Mouse (Mus musculus) midbrain, postnatal 0 days (tissue): ENCODE measurements around the gene Ttc17. TPM values are rescaled to one million over a fixed set of nuclear protein-coding genes. Genes with fewer than 3 reads are reported as not detected.

Experiments
- ATAC-seq: fragments of 200-750 bp; cut with Nextera tagmentation; 2 replicates; pipeline ENCODE4 v1.8.0; 2017; ENCODE audit warnings: moderate number of reproducible peaks, mild to moderate bottlenecking, moderate TSS enrichment, moderate library complexity; ENCODE audit not compliant: low FRiP score
- DNase-seq: peaks from one replicate; pipeline ENCODE4 v3.0.0-alpha.2; 2015; ENCODE audit warnings: low spot score
- H3K27ac ChIP-seq: fragments of 300-500 bp; sonication (generic); 2 replicates; pipeline ENCODE4 v1.5.1; 2014; ENCODE audit warnings: low read depth, mild to moderate bottlenecking, low read length, mixed read lengths
- H3K27me3 ChIP-seq: fragments of 300-500 bp; sonication (generic); 2 replicates; pipeline ENCODE4 v1.6.1; 2014; ENCODE audit warnings: low read length, control low read depth, mixed read lengths; ENCODE audit not compliant: insufficient read depth
- H3K36me3 ChIP-seq: fragments of 300-500 bp; sonication (generic); 2 replicates; pipeline ENCODE4 v1.6.1; 2014; ENCODE audit warnings: low read length, control low read depth, mixed read lengths; ENCODE audit not compliant: insufficient read depth
- H3K4me1 ChIP-seq: fragments of 300-500 bp; sonication (generic); 2 replicates; pipeline ENCODE4 v1.6.1; 2014; ENCODE audit warnings: mild to moderate bottlenecking, control low read depth, antibody characterized with exemption, low read length, mixed read lengths; ENCODE audit not compliant: insufficient read depth
- H3K4me2 ChIP-seq: fragments of 300-500 bp; sonication (generic); 2 replicates; pipeline ENCODE4 v1.6.1; 2014; ENCODE audit warnings: low read depth, mild to moderate bottlenecking, low read length, mixed read lengths; ENCODE audit not compliant: poor library complexity, severe bottlenecking
- H3K4me3 ChIP-seq: fragments of 300-500 bp; sonication (generic); 2 replicates; pipeline ENCODE4 v1.5.1; 2014; ENCODE audit warnings: low read depth, mild to moderate bottlenecking, low read length, moderate library complexity
- H3K9ac ChIP-seq: fragments of 300-500 bp; sonication (generic); replicated peaks from 2 replicates; pipeline ENCODE4 v1.6.1; 2014; ENCODE audit warnings: mild to moderate bottlenecking, low read length, moderate library complexity, mixed read lengths; ENCODE audit not compliant: poor library complexity, severe bottlenecking
- H3K9me3 ChIP-seq: fragments of 300-500 bp; sonication (generic); 2 replicates; pipeline ENCODE4 v1.6.1; 2016; ENCODE audit warnings: low read length, control low read depth
- CTCF ChIP-seq: IDR thresholded peaks from 2 replicates; pipeline ENCODE4 v1.5.1; 2016; ENCODE audit warnings: antibody characterized with exemption, mild to moderate bottlenecking
- WGBS: fragments of 180-500 bp; shearing (Covaris S2); extraction: QIAGEN DNeasy Blood & Tissue Kit; methylation state at CpG from one replicate; pipeline ENCODE4 v1.1.7; 2014; 5-methylcytosine and 5-hydroxymethylcytosine counted together
- polyA plus RNA-seq: library from polyadenylated mRNA; unstranded; fragments of >200 nt; fragmentation: Nextera tagmentation; extraction: Ambion mirVana; gene quantifications from 2 replicates; pipeline ENCODE4 v1.2.1, GENCODE M21; 2015
- total RNA-seq: library from RNA; depleted of rRNA; stranded (reverse); fragments of >200 nt; gene quantifications from 2 replicates; pipeline ENCODE4 v1.2.3, GENCODE M21; 2014

The Ttc17 gene
- total and polyA plus RNA-seq, 2 experiments from 2014 or later: 20.2 to 24.3 TPM

DNA sequence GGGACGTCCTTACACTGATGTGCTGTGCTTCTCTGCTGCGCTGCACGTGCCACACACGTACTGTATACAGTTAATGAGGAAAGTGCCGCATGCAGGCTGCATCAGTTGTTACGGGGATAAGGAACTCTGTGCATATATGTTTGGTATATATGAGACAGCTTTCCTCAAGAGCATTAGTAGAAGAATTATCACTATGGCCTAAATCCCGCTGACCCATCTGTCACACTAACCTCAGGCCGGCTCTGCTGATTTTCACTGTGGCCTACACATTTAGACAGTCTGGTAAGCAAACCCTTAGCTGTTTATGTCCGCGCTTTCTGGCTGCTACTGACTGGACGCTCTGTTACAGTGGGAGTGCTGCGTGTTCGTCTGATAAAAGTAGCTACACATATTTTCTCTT, 77.2 kb downstream of the Ttc17 start:
- TF ChIP-seq CTCF: no peak
- no peak overlapping the region for H3K4me2 ChIP-seq
- no peaks in the 10 kb centered on the region for H3K9me3 ChIP-seq
- H3K36me3 ChIP-seq: peaks cover 56% of the 10 kb centered on the region
- 97% methylated on average over 13 of the region's 13 CpGs for WGBS
- ATAC-seq (no peak), DNase-seq (no peak)
- no peaks in the 10 kb centered on the region for H3K27me3 ChIP-seq
- no peaks in the 10 kb centered on the region for H3K4me1 ChIP-seq
- no peak overlapping the region for H3K27ac ChIP-seq
- H3K9ac ChIP-seq: no peak overlapping the region
- no peak overlapping the region for H3K4me3 ChIP-seq

DNA sequence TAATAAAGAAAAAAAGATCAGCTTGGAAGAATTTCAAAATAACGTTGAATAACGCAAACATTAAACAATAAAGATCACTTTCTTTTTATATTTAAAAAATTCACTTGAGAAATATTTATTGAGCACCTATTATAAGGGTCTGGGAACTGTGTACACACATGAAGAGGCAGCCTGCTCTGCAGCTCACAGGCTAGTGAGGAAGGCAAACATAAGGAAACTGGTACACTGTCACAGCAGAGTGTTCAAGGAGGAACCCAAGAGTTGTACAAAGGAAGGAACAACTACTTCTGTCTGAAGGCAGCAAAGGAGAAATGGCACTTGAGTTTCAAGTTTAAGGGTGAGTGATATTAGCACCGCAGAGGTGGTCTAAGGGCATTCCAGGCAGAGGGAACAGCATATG, 78.7 kb downstream of the Ttc17 start:
- Histone ChIP-seq H3K4me3 (no peak overlapping the region), H3K4me1 (no peaks in the 10 kb centered on the region), H3K27ac (no peak overlapping the region), H3K4me2 (no peak overlapping the region), H3K9ac (no peak overlapping the region), H3K9me3 (no peaks in the 10 kb centered on the region), H3K36me3 (peaks cover 66% of the 10 kb centered on the region), H3K27me3 (no peaks in the 10 kb centered on the region)
- DNase-seq (no peak), ATAC-seq (no peak)
- TF ChIP-seq CTCF: no peak
- WGBS: over 99% methylated on average over 3 of the region's 3 CpGs

DNA sequence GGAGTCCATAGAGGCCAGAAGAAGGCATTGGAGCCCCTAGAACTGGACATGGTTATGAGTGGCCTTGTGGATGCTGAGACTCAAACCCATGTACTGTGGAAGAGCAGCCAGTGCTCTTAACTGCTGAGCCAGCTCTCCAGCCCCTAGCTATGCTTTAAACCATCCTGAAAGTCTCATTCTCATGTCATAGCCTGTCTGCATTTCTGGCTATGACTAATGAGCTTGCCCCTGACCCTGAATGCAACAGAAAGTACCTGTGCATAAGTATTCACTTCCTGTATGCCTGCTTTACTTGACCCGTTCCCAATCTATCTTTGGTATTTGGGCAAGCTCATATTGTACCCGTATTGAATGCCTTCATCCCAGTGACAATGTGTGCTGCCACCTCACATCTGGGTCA, 86.7 kb downstream of the Ttc17 start:
- TF ChIP-seq CTCF: no peak
- WGBS: 91% methylated on average over 2 of the region's 2 CpGs
- Histone ChIP-seq H3K4me3 (no peak overlapping the region), H3K4me2 (no peak overlapping the region), H3K4me1 (no peaks in the 10 kb centered on the region), H3K27me3 (no peaks in the 10 kb centered on the region), H3K9ac (no peak overlapping the region), H3K9me3 (no peaks in the 10 kb centered on the region), H3K36me3 (peaks cover 55% of the 10 kb centered on the region), H3K27ac (no peak overlapping the region)
- ATAC-seq (no peak), DNase-seq (no peak)

DNA sequence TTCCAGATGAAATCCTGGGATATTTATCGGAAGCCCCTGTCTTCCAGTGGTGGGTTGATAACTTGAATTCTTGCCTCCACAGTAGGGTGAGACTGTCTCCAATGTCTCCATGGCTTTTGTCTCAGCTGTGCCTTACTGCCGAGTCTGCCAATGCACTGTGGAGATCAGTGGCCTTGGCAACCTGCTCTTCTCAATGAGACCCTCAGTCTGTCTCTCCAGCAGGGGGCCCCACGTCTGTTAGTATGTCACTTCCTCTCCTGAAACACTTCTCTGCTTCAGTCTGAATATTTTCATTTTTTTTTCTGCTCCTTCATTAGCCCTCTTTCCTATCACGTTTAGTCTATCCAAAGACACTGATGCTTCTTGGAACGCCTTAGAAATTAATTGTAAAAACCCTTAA, 90.0 kb downstream of the Ttc17 start:
- H3K36me3 ChIP-seq: peaks cover 42% of the 10 kb centered on the region
- no peaks in the 10 kb centered on the region for H3K4me1 ChIP-seq
- WGBS: 61% methylated on average over 5 of the region's 5 CpGs
- peak; percentile 50 for TF ChIP-seq CTCF
- H3K9me3 ChIP-seq: no peaks in the 10 kb centered on the region
- DNase-seq (peak; percentile 51), ATAC-seq (no peak)
- no peak overlapping the region for H3K27ac ChIP-seq
- H3K27me3 ChIP-seq: no peaks in the 10 kb centered on the region
- H3K9ac ChIP-seq: no peak overlapping the region
- no peak overlapping the region for H3K4me3 ChIP-seq
- no peak overlapping the region for H3K4me2 ChIP-seq

DNA sequence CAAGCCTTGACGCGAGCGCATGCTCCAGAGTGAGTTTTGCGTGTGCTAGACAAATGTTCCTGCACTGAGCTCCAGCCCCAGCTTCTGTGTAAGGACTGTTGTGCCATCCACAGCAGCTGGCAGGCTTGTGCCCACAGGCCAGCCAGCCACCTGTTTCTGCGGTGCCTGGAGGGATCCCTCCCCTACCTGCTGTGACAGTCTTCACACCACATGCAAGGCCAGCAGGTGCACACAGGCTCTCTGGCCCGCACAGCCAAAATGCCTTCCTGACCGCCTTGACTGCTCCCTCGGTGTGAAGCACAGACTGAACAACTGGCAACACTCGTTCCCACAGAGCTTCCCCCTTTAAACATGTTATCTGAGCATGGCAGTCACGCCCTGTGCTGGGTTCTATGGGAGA, 102.5 kb downstream of the Ttc17 start:
- Histone ChIP-seq H3K36me3 (peaks cover 43% of the 10 kb centered on the region), H3K9me3 (0 out of 2 replicates have a peak, but pooled peaks cover 5% of the 10 kb centered on the region), H3K27me3 (no peaks in the 10 kb centered on the region), H3K4me2 (no peak overlapping the region), H3K4me3 (no peak overlapping the region), H3K9ac (no peak overlapping the region), H3K27ac (no peak overlapping the region), H3K4me1 (no peaks in the 10 kb centered on the region)
- WGBS: 92% methylated on average over 10 of the region's 10 CpGs
- DNase-seq (peak; percentile 12), ATAC-seq (no peak)
- TF ChIP-seq CTCF: no peak

DNA sequence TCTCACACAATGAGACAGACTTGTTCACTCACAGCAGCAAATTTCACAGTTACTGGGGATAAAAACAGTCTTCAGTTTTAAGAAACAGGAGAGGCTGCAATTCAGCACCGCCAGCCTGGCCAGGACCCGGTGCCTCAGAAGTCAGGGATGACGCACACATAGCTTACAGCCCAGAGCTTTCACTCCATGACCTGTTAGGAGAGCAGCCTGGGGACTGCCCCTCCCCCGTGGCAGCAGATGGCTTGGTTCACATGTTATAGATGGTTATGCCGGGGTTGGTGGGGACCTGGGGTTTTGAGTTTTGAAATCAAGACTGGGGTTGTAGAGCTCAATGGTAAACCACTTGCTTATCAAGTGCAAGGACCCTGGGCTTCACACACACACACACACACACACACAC, 104.1 kb downstream of the Ttc17 start:
- H3K9me3 ChIP-seq: 0 out of 2 replicates have a peak, but pooled peaks cover 5% of the 10 kb centered on the region
- no peaks in the 10 kb centered on the region for H3K4me1 ChIP-seq
- H3K27ac ChIP-seq: no peak overlapping the region
- no peak overlapping the region for H3K4me3 ChIP-seq
- H3K9ac ChIP-seq: no peak overlapping the region
- DNase-seq (no peak), ATAC-seq (no peak)
- no peak for TF ChIP-seq CTCF
- 82% methylated on average over 5 of the region's 5 CpGs for WGBS
- peaks cover 43% of the 10 kb centered on the region for H3K36me3 ChIP-seq
- H3K4me2 ChIP-seq: no peak overlapping the region
- no peaks in the 10 kb centered on the region for H3K27me3 ChIP-seq
